Mouse (Mus musculus) lung, adult 2 months (tissue): ENCODE results near the gene Gm12166. TPM values are rescaled to one million over a fixed set of nuclear protein-coding genes. Genes with fewer than 3 reads are reported as not detected.

Source experiments
- DNase-seq: peaks from one replicate; pipeline ENCODE4 v3.0.0; 2022
- H3K4me1 ChIP-seq: fragments of 200-500 bp; 2 replicates; pipeline ENCODE4 v1.6.1; 2011; ENCODE audit warnings: low read length; ENCODE audit not compliant: control insufficient read depth, insufficient read depth
- H3K4me3 ChIP-seq: fragments of 200-500 bp; replicated peaks from 2 replicates; pipeline ENCODE3; 2011; ENCODE audit warnings: low read depth, mild to moderate bottlenecking, control low read depth, low read length; ENCODE audit errors: extremely low read depth
- CTCF ChIP-seq: fragments of 200-500 bp; IDR thresholded peaks from 2 replicates; pipeline ENCODE4 v1.5.1; 2011; ENCODE audit warnings: mild to moderate bottlenecking, low read length, control low read depth; ENCODE audit not compliant: insufficient read depth
- POLR2A ChIP-seq: fragments of 200-500 bp; IDR thresholded peaks from 2 replicates; pipeline ENCODE4 v1.6.1; 2011; ENCODE audit warnings: low read depth, mild to moderate bottlenecking, control low read depth, low read length, borderline replicate concordance; ENCODE audit errors: extremely low read depth
- WGBS: fragments of 180-500 bp; shearing (Covaris S2); methylation state at CpG from one replicate; pipeline ENCODE4 v1.1.7; 2018; 5-methylcytosine and 5-hydroxymethylcytosine counted together
- polyA plus RNA-seq: library from polyadenylated mRNA; depleted of rRNA; stranded (reverse); fragments of >200 nt; gene quantifications from 2 replicates; pipeline ENCODE4 v1.2.3, GENCODE M21; 2012

Gene Gm12166
- polyA plus RNA-seq, 1 experiment: 19.8 TPM

DNA sequence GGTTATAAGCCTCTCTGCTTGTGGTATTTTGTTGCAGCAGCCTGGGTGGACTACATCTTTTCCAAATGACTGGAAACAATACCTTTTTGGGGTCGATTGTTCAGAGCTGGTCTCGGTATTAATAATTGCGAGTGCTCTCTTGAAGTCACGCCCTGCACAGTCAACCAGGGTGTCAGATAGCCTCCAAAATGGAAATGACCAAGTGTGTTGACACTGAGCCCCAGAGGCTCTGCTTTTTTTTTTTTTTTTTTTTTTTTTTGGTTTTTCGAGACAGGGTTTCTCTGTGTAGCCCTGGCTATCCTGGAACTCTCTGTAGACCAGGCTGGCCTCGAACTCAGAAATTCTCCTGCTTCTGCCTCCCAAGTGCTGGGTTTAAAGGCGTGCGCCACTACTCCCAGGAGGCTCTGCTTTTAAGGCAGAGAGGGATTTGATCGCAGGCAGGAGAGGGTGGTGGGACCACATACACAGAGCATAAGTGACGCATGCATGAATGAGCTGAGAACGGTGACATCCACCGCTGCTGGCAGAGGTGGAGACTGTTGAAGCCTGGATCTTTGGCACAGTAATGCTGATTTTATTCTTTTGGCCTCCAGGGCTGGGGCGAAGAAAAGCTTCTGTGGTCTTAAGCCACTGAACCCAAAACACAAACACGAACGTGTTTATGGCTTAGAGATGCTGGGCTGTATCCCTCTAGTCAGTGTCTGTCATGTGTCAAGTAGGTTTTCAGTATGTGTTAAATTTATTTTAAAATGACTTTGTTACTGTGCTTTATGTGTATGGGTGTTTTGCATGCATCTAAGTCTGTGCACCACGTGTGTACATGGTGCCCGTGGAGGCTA is 21.9 kb upstream of the Gm12166 start:
- WGBS: 76% methylated on average over 17 of the region's 17 CpGs
- H3K4me1 ChIP-seq: peaks cover 30% of the 10 kb centered on the region

GRCm38 (mm10) chr11:46073061-46073849 is 21.1 kb upstream of the Gm12166 start:
- no peak overlapping the region for H3K4me3 ChIP-seq
- no peak for TF ChIP-seq CTCF
- 49% methylated on average over 15 of the region's 15 CpGs for WGBS
- peaks cover 36% of the 10 kb centered on the region for H3K4me1 ChIP-seq
- no peak for DNase-seq

More for the DNA sequence above, 21.9 kb upstream of the Gm12166 start:
- TF ChIP-seq POLR2A (no peak), CTCF (no peak)
- DNase-seq: no peak
- H3K4me3 ChIP-seq: no peak overlapping the region

GRCm38 (mm10) chr11:46072466-46073060 is 20.4 kb upstream of the Gm12166 start:
- TF ChIP-seq POLR2A (no peak), CTCF (no peak)
- Histone ChIP-seq H3K4me3 (no peak overlapping the region), H3K4me1 (peaks cover 33% of the 10 kb centered on the region)
- no peak for DNase-seq
- WGBS: 51% methylated on average over 8 of the region's 8 CpGs

GRCm38 (mm10) chr11:46070789-46071188 is 18.7 kb upstream of the Gm12166 start:
- WGBS: 59% methylated on average over 8 of the region's 8 CpGs
- Histone ChIP-seq H3K4me1 (peaks cover 35% of the 10 kb centered on the region), H3K4me3 (no peak overlapping the region)
- no peak for DNase-seq
- TF ChIP-seq CTCF (no peak), POLR2A (no peak)

GRCm38 (mm10) chr11:46070161-46070560 is 18.0 kb upstream of the Gm12166 start:
- no peak for DNase-seq
- H3K4me1 ChIP-seq: peaks cover 35% of the 10 kb centered on the region
- 71% methylated on average over 4 of the region's 4 CpGs for WGBS
- TF ChIP-seq POLR2A: no peak
- no peak for TF ChIP-seq CTCF
- H3K4me3 ChIP-seq: no peak overlapping the region

GRCm38 (mm10) chr11:46069408-46070003 is 17.4 kb upstream of the Gm12166 start:
- TF ChIP-seq CTCF (no peak), POLR2A (no peak)
- Histone ChIP-seq H3K4me3 (no peak overlapping the region), H3K4me1 (peaks cover 40% of the 10 kb centered on the region)
- 33% methylated on average over 17 of the region's 17 CpGs for WGBS
- DNase-seq: no peak

GRCm38 (mm10) chr11:46068756-46069407 is 16.8 kb upstream of the Gm12166 start:
- DNase-seq: no peak
- Histone ChIP-seq H3K4me3 (no peak overlapping the region), H3K4me1 (peaks cover 37% of the 10 kb centered on the region)
- 17% methylated on average over 12 of the region's 12 CpGs for WGBS
- no peak for TF ChIP-seq CTCF
- TF ChIP-seq POLR2A: no peak

DNA sequence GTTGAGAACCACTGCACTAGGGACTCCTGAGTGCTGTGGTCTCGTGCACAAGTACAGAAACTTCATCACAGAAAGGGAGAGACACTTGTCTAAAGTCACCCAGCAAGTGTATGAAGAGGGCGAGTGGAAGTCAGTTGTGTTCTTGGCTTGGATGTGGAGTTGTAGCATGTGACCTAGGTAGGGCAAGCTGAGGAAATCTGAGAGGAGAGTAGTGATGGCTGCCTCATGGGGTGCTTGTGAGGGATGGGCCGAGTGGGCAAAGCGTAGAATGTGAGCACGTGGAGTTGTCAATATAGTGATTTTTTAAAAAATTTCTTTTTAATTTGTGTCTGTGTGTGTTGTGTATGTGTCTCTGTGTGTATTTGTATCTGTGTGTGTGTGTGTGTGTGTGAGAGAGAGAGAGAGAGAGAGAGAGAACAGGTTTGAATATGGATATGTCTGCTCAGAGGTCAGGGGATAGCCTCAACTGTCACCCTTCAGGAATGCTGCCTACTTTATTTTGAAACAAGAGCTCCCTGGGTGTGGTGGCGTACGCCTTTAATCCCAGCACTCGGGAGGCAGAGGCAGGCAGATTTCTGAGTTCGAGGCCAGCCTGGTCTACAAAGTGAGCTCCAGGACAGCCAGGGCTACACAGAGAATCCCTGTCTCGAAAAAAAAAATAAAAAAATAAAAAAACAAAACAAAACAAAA is 15.4 kb upstream of the Gm12166 start:
- WGBS: 84% methylated on average over 10 of the region's 10 CpGs
- Histone ChIP-seq H3K4me1 (peaks cover 37% of the 10 kb centered on the region), H3K4me3 (no peak overlapping the region)
- TF ChIP-seq POLR2A (no peak), CTCF (no peak)
- DNase-seq: no peak
